Mouse (Mus musculus) myocyte (in vitro differentiated cells): ENCODE measurements at regions not wholly inside any gene's neighbourhood (a gene's known extent, or its start where the extent isn't known, plus 50 kb on each side); places are given as distances from the start of the nearest gene placed in this dataset.

Experiments
- H3K27me3 ChIP-seq: one replicate; pipeline ENCODE4 v1.6.1; 2011; ENCODE audit not compliant: control insufficient read depth, insufficient read depth, insufficient read length
- H3K36me3 ChIP-seq: one replicate; pipeline ENCODE4 v1.6.1; 2011; ENCODE audit not compliant: control insufficient read depth, insufficient read depth
- H3K4me2 ChIP-seq: one replicate; pipeline ENCODE4 v1.6.1; 2011; ENCODE audit warnings: low read depth, control low read depth
- H3K4me3 ChIP-seq: one replicate; pipeline ENCODE4 v1.5.1; 2011; ENCODE audit warnings: mild to moderate bottlenecking, control low read depth, moderate library complexity
- H3K79me2 ChIP-seq: one replicate; pipeline ENCODE4 v1.6.1; 2011; ENCODE audit not compliant: control insufficient read depth, insufficient read depth
- H3ac ChIP-seq: one replicate; pipeline ENCODE4 v1.6.1; 2011; ENCODE audit not compliant: control insufficient read depth, insufficient read length
- CEBPB ChIP-seq: IDR thresholded peaks from 2 replicates; pipeline ENCODE4 v1.6.1; 2011; ENCODE audit warnings: mild to moderate bottlenecking, moderate library complexity; ENCODE audit not compliant: poor library complexity, insufficient read depth, severe bottlenecking
- E2F4 ChIP-seq: IDR thresholded peaks from one replicate; pipeline ENCODE4 v1.6.1; 2011; ENCODE audit warnings: mild to moderate bottlenecking, control low read depth, moderate library complexity; ENCODE audit not compliant: insufficient read depth
- MAX ChIP-seq: IDR thresholded peaks from one replicate; pipeline ENCODE4 v1.6.1; 2011; ENCODE audit warnings: low read depth, mild to moderate bottlenecking, control low read depth
- MYOD1 ChIP-seq, 3 experiments: IDR thresholded peaks; one replicate each; pipeline ENCODE4 v1.6.1; 2011; ENCODE audit warnings: control low read depth in 2 of 3, low read depth in 2 of 3, mild to moderate bottlenecking in 2 of 3, moderate library complexity in 1 of 3; ENCODE audit not compliant: insufficient read length in 2 of 3, control insufficient read depth in 1 of 3
- MYOG ChIP-seq, 3 experiments: IDR thresholded peaks; one replicate each; pipeline ENCODE4 v1.6.1; 2011; ENCODE audit warnings: control low read depth in 2 of 3, low read depth in 2 of 3, mild to moderate bottlenecking in 2 of 3; ENCODE audit not compliant: insufficient read length in 2 of 3, control insufficient read depth in 1 of 3, insufficient read depth in 1 of 3
- POLR2A ChIP-seq: IDR thresholded peaks from one replicate; pipeline ENCODE4 v1.6.1; 2011; ENCODE audit warnings: low read depth, mild to moderate bottlenecking, control low read depth, moderate library complexity; ENCODE audit not compliant: insufficient read length
- POLR2AphosphoS2 ChIP-seq: IDR thresholded peaks from one replicate; pipeline ENCODE4 v1.6.1; 2011; ENCODE audit warnings: low read depth, control low read depth; ENCODE audit not compliant: insufficient read length
- REST ChIP-seq: IDR thresholded peaks from one replicate; pipeline ENCODE4 v1.6.1; 2011; ENCODE audit warnings: mild to moderate bottlenecking, control low read depth, moderate library complexity; ENCODE audit not compliant: insufficient read depth, insufficient read length
- SRF ChIP-seq: IDR thresholded peaks from one replicate; pipeline ENCODE4 v1.6.1; 2011; ENCODE audit warnings: low read depth; ENCODE audit not compliant: control insufficient read depth, insufficient read length
- TCF12 ChIP-seq: IDR thresholded peaks from one replicate; pipeline ENCODE4 v1.6.1; 2011; ENCODE audit warnings: mild to moderate bottlenecking, control low read depth; ENCODE audit not compliant: poor library complexity, insufficient read depth, severe bottlenecking
- TCF3 ChIP-seq: IDR thresholded peaks from one replicate; pipeline ENCODE4 v1.6.1; 2011; ENCODE audit warnings: low read depth, control low read depth; ENCODE audit not compliant: insufficient read length
- USF1 ChIP-seq: IDR thresholded peaks from one replicate; pipeline ENCODE4 v1.6.1; 2011; ENCODE audit warnings: low read depth, mild to moderate bottlenecking, control low read depth, moderate library complexity

GRCm38 (mm10) chr16:49644416-49644815 lies 54.6 kb upstream of the Ift57 start:
- H3K4me2 ChIP-seq: no peak overlapping the region
- no peak overlapping the region for H3K4me3 ChIP-seq
- TF ChIP-seq MYOG (IDR thresholded peaks at IDR 0.05; ENCODE audit: control insufficient read depth in 1 of 3, insufficient read depth in 1 of 3, insufficient read length in 2 of 3, low read depth in 2 of 3) (no peak), TCF3 (no peak), USF1 (no peak), E2F4 (no peak), TCF12 (no peak), MYOD1 (IDR thresholded peaks at IDR 0.05; ENCODE audit: control insufficient read depth in 1 of 3, insufficient read length in 2 of 3, low read depth in 2 of 3) (no peak), REST (no peak), POLR2AphosphoS2 (no peak), MAX (no peak), SRF (no peak), CEBPB (no peak), POLR2A (no peak)
- no peak overlapping the region for H3ac ChIP-seq
- H3K36me3 ChIP-seq: no peaks in the 10 kb centered on the region
- no peaks in the 10 kb centered on the region for H3K27me3 ChIP-seq
- H3K79me2 ChIP-seq: no peaks in the 10 kb centered on the region

- Histone ChIP-seq H3ac (no peak overlapping the region), H3K79me2 (no peaks in the 10 kb centered on the region), H3K4me3 (no peak overlapping the region), H3K4me2 (no peak overlapping the region), H3K27me3 (no peaks in the 10 kb centered on the region), H3K36me3 (no peaks in the 10 kb centered on the region)
- TF ChIP-seq TCF3 (no peak), E2F4 (no peak), MAX (no peak), SRF (no peak), POLR2AphosphoS2 (no peak), POLR2A (no peak), CEBPB (no peak), TCF12 (no peak), REST (no peak), USF1 (no peak), MYOG (IDR thresholded peaks at IDR 0.05; ENCODE audit: control insufficient read depth in 1 of 3, insufficient read depth in 1 of 3, insufficient read length in 2 of 3, low read depth in 2 of 3) (no peak), MYOD1 (IDR thresholded peaks at IDR 0.05; ENCODE audit: control insufficient read depth in 1 of 3, insufficient read length in 2 of 3, low read depth in 2 of 3) (no peak)
Measured at GRCm38 (mm10) chr16:49646479-49646878, 52.6 kb upstream of the Ift57 start.
